Mouse (Mus musculus): ENCODE results near the gene Slc35f1. TPM values are rescaled to one million over a fixed set of nuclear protein-coding genes. Genes with fewer than 3 reads are reported as not detected.

Slc35f1 gene
- polyA plus RNA-seq, 1 experiment, result 26.0 TPM

DNA sequence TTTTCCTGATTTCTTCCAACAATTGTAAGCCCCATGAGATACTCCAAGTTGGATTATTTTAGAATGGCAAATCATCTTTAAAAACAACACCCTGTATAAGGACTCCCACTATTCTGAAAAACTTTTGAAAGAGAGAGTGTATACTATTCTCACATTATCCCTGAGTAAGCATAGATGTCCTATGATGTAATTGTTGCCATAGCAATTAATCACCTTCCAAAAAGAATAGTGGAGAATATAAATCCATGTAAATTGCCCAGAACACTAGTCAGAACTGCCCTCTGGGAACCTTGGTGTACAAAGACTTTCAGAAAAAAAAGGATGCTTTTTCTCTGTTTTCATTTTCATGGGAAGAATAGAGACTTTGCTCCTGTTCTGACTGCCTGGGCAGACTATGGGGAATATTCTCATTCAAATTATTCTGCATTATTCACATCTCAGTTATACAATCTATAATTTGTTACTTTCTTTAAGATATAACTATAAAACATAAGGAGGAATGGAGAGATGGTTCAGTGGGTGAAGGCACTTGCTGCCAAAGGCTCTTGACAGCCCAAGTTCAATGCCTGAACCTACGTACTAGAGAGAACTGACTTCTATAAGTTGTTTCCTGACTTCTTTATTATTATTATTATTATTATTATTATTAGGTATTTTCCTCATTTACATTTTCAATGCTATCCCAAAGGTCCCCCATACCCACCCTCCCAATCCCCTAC is 28.0 kb downstream of the Slc35f1 start:
- no peak for TF ChIP-seq CTCF (IDR thresholded peaks at IDR 0.05; ENCODE audit: extremely low read depth, insufficient read depth, low read length)
- no peak for TF ChIP-seq POLR2A (IDR thresholded peaks at IDR 0.05; ENCODE audit: extremely low read depth, insufficient read depth, low read length)
- Histone ChIP-seq H3K27ac (ENCODE audit: insufficient read depth, low read length) (no peak overlapping the region), H3K4me1 (ENCODE audit: control insufficient read depth, insufficient read depth, low read length) (0 out of 2 replicates have a peak, but pooled peaks cover 2% of the 10 kb centered on the region), H3K4me3 (ENCODE audit: insufficient read depth, low read length) (no peak overlapping the region)

DNA sequence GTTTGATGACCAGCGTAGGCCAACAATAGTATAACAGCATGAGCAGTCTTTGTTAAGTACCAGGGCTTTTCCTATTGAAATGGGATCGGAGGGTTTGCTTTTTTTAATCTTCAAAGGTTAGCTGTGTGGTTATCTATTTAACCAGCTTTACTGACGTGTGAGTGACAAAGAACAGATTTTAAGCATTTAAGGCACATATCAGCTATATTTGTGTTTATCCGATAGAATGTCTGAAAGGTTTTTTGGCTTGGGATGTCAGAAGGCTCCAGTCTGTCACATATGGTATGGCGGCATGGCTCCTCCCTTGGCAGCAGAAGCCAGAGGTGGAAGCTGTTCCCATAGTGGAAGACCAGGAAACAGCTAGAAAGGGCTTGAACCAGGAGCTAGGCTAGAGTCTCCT is 36.3 kb downstream of the Slc35f1 start:
- H3K4me1 ChIP-seq (ENCODE audit: control insufficient read depth, insufficient read depth, low read length), result no peaks in the 10 kb centered on the region
- no peak overlapping the region for H3K4me3 ChIP-seq (ENCODE audit: insufficient read depth, low read length)
- H3K27ac ChIP-seq (ENCODE audit: insufficient read depth, low read length), result no peak overlapping the region
- TF ChIP-seq CTCF (IDR thresholded peaks at IDR 0.05; ENCODE audit: extremely low read depth, insufficient read depth, low read length), result no peak
- TF ChIP-seq POLR2A (IDR thresholded peaks at IDR 0.05; ENCODE audit: extremely low read depth, insufficient read depth, low read length), result no peak

DNA sequence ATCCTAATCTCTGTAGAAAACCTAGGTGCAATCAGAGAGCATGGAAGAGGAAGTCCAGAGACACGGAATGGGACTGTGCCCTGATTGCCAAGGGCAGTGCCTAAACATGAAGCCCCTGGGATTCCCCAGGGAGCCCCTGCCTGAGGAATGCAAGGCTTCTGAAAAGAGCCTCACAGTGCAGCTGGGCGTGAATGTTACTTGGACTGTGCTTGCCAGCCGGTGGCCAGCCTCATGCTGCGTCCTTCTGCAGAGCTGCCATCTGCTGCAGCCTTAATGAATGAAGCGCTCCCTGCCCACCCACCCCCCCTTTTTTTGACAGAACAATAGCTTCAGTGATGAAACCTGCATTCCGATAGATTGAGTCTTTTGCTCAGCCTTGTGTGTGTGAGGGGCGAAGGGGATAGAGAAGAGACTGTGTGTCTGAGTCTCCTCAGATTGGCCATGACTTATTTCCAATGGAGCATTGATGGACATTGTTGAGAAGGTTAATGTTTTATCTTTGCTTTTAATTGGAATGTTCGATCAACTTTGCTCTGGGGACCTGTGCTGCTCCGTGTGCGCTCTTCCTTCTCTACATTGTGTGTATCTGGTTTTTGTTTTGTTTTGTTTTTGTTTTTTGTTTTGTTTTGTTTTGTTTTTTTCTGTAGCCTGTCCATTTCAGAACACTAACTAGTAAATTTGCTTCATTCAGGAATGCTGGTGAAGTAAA is 52.5 kb downstream of the Slc35f1 start:
- Histone ChIP-seq H3K4me1 (ENCODE audit: control insufficient read depth, insufficient read depth, low read length) (peaks cover 2% of the 10 kb centered on the region; the same call in 1 of the 2 replicates), H3K4me3 (ENCODE audit: insufficient read depth, low read length) (no peak overlapping the region), H3K27ac (ENCODE audit: insufficient read depth, low read length) (no peak overlapping the region)
- no peak for TF ChIP-seq POLR2A (IDR thresholded peaks at IDR 0.05; ENCODE audit: extremely low read depth, insufficient read depth, low read length)

DNA sequence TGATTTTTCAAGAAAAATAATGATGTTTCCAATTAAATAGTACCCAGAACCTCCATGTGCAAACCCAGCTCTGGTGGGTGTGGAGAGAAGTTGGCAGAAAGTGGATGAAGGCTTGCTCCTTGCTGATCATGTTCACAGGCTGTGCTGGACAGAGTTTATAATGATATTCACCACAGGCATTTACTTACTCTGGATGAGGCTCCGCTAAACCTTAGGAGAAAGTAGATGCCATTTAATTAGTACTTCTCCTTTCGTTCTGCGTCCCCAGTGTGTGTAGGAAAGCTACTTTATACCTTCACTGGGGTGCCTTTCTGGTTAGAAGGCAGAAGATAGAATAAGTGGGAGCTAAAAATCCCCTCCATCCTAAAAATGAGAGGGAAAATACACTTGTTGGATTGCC is 53.5 kb downstream of the Slc35f1 start:
- TF ChIP-seq CTCF (IDR thresholded peaks at IDR 0.05; ENCODE audit: extremely low read depth, insufficient read depth, low read length) (no peak), POLR2A (IDR thresholded peaks at IDR 0.05; ENCODE audit: extremely low read depth, insufficient read depth, low read length) (no peak)
- Histone ChIP-seq H3K4me1 (ENCODE audit: control insufficient read depth, insufficient read depth, low read length) (peaks cover 2% of the 10 kb centered on the region; the same call in 1 of the 2 replicates), H3K4me3 (ENCODE audit: insufficient read depth, low read length) (no peak overlapping the region), H3K27ac (ENCODE audit: insufficient read depth, low read length) (no peak overlapping the region)

DNA sequence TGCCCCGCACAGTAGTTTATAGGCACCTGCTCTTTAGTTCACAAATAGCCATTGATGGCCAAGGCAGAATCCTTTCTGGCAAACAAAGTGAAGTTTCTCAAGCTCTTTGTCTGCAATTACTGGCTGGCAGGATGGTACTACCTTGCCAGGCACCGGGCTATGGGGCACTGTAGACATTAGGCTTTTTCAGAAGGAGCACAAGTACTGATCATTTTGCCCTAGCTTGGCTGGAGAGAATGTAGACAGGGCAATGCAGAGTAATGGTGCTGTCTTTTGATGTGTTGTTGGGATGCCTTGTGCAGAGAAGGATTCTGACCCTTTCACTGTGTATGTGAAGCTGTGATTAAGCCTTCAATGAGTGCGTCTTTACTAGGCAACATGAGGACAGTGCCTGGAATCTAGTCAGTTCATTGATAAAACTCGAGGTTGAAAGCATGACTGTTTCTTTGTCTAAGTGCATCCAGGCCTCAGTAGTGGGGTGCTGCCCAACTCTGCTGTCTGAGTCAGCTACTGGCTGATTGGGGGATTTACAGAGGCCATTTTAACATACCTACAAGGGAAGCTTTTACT is 57.8 kb downstream of the Slc35f1 start:
- Histone ChIP-seq H3K4me3 (ENCODE audit: insufficient read depth, low read length) (no peak overlapping the region), H3K27ac (ENCODE audit: insufficient read depth, low read length) (no peak overlapping the region), H3K4me1 (ENCODE audit: control insufficient read depth, insufficient read depth, low read length) (no peaks in the 10 kb centered on the region)
- TF ChIP-seq CTCF (IDR thresholded peaks at IDR 0.05; ENCODE audit: extremely low read depth, insufficient read depth, low read length) (no peak), POLR2A (IDR thresholded peaks at IDR 0.05; ENCODE audit: extremely low read depth, insufficient read depth, low read length) (no peak)

DNA sequence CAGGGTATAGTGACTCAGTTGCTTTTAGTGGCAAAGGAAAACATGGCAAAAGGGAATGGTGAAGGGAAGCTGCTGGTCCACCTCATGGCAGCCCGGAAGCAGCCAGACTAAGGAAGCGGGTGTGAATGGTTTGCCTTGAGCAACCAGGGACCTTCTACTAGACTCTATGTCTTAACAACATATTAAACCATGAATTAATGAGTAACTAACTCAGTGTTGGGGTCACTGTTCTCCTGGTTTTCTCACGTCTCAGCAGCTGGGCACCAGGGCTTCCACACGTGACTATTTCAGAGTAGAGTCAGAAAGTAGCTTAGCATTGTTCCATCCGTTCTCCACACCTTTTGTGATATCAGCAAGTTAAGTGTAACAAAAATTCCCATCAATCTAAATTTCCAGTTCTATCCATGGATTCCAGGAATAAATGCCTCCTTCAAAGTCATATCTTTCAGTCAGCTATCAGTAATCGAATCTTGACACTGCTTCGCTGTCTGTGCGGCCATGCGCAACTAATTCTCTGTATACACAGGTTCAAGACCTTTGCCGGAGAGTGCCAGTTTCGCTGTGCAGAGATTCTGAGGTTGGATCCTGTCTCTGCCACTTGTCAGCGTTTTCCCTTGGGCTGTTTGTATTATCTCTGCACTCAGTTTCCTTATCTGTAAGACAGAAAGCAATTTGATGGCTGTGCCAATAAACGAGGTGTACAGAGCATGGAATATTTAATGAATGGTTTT is 65.8 kb downstream of the Slc35f1 start:
- Histone ChIP-seq H3K4me3 (ENCODE audit: insufficient read depth, low read length) (no peak overlapping the region), H3K4me1 (ENCODE audit: control insufficient read depth, insufficient read depth, low read length) (no peaks in the 10 kb centered on the region; the same call in 1 of the 2 replicates), H3K27ac (ENCODE audit: insufficient read depth, low read length) (no peak overlapping the region)
- TF ChIP-seq POLR2A (IDR thresholded peaks at IDR 0.05; ENCODE audit: extremely low read depth, insufficient read depth, low read length), result no peak
- no peak for TF ChIP-seq CTCF (IDR thresholded peaks at IDR 0.05; ENCODE audit: extremely low read depth, insufficient read depth, low read length)

DNA sequence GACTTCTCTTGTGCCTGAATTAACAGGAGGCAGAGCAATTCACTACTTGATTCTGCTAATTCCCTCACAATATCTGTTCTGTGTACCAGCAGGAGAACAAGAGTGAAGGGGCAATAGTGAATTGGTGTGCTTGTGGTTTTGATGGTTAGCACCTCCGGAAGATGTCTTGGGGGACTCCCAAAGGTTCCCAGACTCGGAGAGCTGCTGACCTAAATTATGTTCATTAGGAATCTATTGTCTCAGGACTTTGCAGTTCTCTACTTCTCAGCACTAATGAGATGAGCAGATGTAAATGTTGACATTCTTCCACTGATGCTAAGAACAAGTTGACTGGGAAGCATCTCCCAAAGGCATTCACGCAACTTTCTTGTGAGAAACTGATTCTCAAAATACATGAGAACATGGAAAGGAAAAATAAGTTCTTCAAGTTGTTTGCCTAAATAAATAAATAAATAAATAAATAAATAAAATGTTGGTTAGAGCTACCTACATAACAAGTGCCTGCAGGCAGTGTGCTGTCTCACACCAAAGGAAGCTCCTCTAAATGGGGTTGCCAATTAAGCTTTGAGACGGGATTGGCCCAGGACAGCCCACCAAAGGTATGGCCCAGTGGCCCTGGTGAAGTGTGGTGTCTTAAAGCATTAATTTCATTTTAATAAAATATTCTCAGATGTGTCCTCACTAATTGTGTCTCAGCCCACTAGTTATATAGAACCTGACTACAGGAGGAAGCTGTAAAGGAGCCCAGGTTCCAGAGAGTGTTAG is 67.3 kb downstream of the Slc35f1 start:
- H3K4me1 ChIP-seq (ENCODE audit: control insufficient read depth, insufficient read depth, low read length), result no peaks in the 10 kb centered on the region; the same call in 1 of the 2 replicates
- TF ChIP-seq POLR2A (IDR thresholded peaks at IDR 0.05; ENCODE audit: extremely low read depth, insufficient read depth, low read length) (no peak), CTCF (IDR thresholded peaks at IDR 0.05; ENCODE audit: extremely low read depth, insufficient read depth, low read length) (no peak)
- H3K27ac ChIP-seq (ENCODE audit: insufficient read depth, low read length), result no peak overlapping the region
- H3K4me3 ChIP-seq (ENCODE audit: insufficient read depth, low read length), result no peak overlapping the region

DNA sequence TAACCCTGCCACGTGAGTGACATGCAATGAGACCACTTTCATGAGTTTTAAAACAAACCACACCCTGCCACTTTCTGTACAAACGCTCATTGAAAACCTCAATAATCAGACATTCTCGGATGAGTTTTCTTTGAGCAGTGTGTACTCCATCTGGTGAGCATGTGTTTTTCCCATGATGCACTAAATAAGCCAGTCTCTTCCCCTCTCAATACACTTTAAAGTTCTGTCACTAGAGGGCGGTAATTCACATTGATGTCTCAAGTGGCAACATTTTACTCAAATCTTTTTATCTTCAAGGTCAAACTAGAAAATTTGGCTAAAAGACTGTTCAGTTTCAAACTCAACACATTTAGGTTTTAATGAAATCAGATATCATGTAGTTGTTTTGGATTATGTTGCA is 68.3 kb downstream of the Slc35f1 start:
- no peak overlapping the region for H3K4me3 ChIP-seq (ENCODE audit: insufficient read depth, low read length)
- no peak for TF ChIP-seq POLR2A (IDR thresholded peaks at IDR 0.05; ENCODE audit: extremely low read depth, insufficient read depth, low read length)
- no peak for TF ChIP-seq CTCF (IDR thresholded peaks at IDR 0.05; ENCODE audit: extremely low read depth, insufficient read depth, low read length)
- H3K4me1 ChIP-seq (ENCODE audit: control insufficient read depth, insufficient read depth, low read length), result no peaks in the 10 kb centered on the region; the same call in 1 of the 2 replicates
- no peak overlapping the region for H3K27ac ChIP-seq (ENCODE audit: insufficient read depth, low read length)

DNA sequence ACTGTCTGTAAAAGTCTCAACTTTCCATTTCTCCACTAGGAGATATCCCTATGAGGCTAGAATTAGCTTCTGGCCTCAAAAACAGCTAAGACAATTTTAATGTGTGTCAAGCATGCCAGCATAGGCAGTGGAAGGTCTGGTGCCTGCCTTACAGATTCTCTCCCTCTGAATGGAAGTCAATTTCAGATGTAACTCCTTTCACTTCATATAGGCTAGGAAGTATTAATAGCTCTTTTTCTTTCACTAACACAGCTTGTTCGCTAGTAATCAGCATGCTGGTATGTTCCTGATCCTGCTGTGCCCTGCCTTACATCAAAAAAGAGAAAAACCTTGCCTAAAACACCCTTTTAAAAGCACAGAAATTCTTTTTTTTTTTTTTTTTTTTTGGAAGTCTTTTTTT is 70.2 kb downstream of the Slc35f1 start:
- TF ChIP-seq POLR2A (IDR thresholded peaks at IDR 0.05; ENCODE audit: extremely low read depth, insufficient read depth, low read length), result no peak
- no peak for TF ChIP-seq CTCF (IDR thresholded peaks at IDR 0.05; ENCODE audit: extremely low read depth, insufficient read depth, low read length)
- Histone ChIP-seq H3K27ac (ENCODE audit: insufficient read depth, low read length) (no peak overlapping the region), H3K4me1 (ENCODE audit: control insufficient read depth, insufficient read depth, low read length) (no peaks in the 10 kb centered on the region; the same call in 1 of the 2 replicates), H3K4me3 (ENCODE audit: insufficient read depth, low read length) (no peak overlapping the region)

Measured in cortical plate, adult 2 months (tissue).